Mouse (Mus musculus) kidney, adult 11 months (tissue): Measurements from ENCODE around the gene Gm28048.

Source experiments
- DNase-seq: peaks from one replicate; pipeline ENCODE4 v3.0.0; 2022

Gene Gm28048

GRCm38 (mm10) chr11:22989786-22990185 is 7.9 kb upstream of the Gm28048 start:
- no peak for DNase-seq

GRCm38 (mm10) chr11:22987357-22987756 is 5.5 kb upstream of the Gm28048 start:
- no peak for DNase-seq

- no peak for DNase-seq
Measured at GRCm38 (mm10) chr11:22985510-22985909, 3.6 kb upstream of the Gm28048 start.

DNA sequence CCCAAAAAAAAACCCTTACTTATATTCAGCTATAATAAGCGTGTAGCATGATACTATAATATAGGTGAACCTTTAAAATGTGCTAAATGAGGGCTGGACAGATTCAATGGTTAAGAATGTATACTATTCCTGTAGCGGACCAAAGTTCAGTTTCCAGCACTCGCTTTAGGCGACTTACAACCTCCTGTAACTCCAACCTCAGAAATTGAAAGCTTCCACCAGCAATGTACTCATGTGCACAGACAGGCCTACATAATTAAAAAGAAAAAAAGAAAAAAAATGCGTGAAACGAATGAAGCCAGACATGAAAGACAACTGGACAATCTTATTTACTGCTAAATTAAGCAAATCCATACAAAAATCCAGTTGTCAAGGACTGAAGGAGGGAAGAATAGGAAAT is 956 bp upstream of the Gm28048 start:
- DNase-seq: no peak

GRCm38 (mm10) chr11:22981543-22981950 is 343 bp downstream of the Gm28048 start:
- DNase-seq: no peak

GRCm38 (mm10) chr11:22981041-22981440 is 849 bp downstream of the Gm28048 start:
- DNase-seq: no peak

GRCm38 (mm10) chr11:22979221-22979620 is 2.7 kb downstream of the Gm28048 start:
- no peak for DNase-seq

- no peak for DNase-seq
Measured at GRCm38 (mm10) chr11:22978711-22979110, 3.2 kb downstream of the Gm28048 start.

GRCm38 (mm10) chr11:22978215-22978614 is 3.7 kb downstream of the Gm28048 start:
- no peak for DNase-seq

- no peak for DNase-seq
Measured at GRCm38 (mm10) chr11:22973599-22973998, 8.3 kb downstream of the Gm28048 start.

- peak; percentile 85 for DNase-seq
Measured at GRCm38 (mm10) chr11:22972746-22973526, 9.0 kb downstream of the Gm28048 start.

DNA sequence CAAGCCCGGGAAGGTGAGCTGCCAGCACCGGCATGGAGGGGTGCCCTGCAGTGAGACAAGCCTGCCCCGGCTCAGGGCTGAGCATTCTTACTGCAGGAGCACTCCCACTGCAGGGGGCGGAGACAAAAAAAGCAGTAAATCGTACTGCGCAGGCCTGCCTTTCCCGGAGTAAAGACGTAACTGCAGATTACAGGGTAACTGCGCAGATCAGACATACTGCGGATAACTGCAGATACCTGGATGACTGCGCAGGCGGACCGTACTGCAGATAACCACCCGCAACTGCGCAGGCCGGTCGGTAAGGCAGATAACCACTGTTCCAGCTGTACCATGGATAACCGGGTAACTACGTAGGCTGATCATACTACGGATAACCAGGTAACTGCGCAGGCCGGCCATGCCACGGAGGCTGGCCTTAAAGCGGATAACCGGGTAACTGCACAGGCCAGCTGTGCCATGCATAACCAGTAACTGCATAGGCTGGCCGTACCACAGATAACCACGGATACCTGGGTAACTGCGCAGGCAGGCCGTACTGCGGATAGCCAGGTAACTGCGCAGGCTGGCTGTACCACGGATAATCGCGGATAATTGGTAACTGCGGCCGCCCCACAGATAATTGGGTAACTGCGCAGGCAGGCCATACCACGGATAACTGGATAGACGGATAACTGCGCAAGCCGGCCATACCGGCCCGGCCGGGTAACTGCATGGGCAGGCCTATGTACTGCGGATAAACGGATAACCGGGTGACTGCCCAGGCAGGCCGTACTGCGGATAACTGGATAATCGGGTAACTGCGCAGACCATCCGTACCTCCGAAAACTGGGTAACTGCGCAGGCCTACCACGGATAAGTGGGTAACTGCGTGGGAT is 9.8 kb downstream of the Gm28048 start, which contains the start of gene Zrsr1:
Gene Zrsr1 (plus strand): TSS at position 171 of the 875 bp plus-strand sequence.
- DNase-seq: peak; percentile 85

DNA sequence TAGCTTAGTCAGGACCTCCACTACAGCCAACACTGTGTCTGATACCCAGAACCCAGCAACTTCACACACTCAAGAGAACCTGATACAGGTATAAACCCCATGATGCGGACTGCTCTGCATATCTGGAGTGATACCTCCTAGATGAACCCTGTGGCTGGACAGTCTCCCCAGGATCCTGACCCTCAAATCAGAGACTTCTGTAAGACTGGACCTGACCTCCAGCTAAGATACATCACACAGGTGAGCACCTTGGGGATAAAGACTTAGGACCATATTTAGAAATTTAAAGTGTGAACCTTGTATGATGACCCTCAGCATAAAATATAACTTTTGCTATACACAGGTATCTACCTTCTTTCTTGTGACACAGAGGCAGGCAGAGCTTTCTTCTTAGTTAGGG is 11.3 kb downstream of the Gm28048 start:
- no peak for DNase-seq

GRCm38 (mm10) chr11:22969486-22969885 is 12.4 kb downstream of the Gm28048 start:
- DNase-seq: no peak

GRCm38 (mm10) chr11:22965503-22965902 is 16.4 kb downstream of the Gm28048 start:
- peak; percentile 3 for DNase-seq

GRCm38 (mm10) chr11:22964401-22964800 is 17.5 kb downstream of the Gm28048 start:
- DNase-seq: peak; percentile 2

- no peak for DNase-seq
Measured at GRCm38 (mm10) chr11:22962101-22962500, 19.8 kb downstream of the Gm28048 start.

- no peak for DNase-seq
Measured at GRCm38 (mm10) chr11:22957791-22958374, 24.0 kb downstream of the Gm28048 start.

DNA sequence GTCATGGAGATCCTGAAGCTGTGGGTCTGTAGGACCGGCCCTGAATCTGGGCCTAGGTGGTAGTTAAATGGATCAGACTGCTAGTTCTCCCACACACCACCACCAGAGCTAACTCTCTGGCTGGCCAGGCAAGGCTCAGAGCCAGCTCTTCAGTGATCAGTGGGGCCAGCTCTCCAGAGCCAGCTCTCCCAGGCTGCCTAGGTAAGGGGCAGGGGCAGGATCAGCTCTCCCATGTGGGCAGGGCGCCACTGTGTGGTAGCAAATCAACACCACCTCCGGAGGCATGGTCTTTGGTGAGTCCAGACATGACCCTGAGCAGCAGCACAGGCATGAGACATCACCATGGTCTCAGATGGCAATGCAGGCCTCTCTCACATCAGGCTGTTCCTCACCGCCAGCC is 25.1 kb downstream of the Gm28048 start:
- DNase-seq: peak; percentile 86

DNA sequence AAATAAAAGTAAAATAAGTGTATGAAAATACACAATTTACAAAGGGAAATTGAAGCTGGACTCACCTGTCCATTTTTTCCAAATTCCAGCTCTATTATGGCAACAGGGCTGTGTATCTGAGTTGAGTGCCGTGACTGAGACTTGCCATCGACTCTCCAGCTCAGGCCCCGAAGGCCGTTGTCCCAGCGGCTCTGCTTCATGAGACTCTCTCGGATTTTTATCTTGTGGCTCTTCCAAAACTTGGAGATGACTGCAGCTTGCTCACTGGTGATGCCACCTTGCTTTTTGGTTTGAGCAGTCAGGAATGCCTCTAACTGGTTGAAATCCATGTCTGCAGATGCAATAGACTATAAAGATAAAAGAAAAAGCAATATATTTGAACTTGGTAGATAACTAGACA is 25.5 kb downstream of the Gm28048 start:
- DNase-seq: no peak

DNA sequence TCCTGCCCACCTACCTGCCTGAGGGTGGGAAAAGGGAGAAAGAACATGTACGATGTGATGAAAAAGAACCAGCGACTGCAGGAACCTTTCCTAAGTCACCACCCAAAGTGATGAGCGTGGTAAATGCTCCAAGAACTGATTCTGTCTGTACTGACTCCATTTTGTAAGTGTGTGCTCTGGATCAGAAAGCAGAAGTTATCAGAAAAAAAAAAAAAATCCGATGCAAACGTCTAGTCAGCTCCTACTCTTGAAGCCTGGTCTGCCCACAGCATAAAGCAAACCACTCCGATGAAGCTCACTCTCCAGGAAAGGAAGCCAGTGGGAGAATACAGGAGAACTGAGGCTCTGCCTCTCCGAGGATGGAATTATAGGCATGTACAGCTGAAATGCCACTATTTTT is 29.2 kb downstream of the Gm28048 start:
- DNase-seq: no peak

- no peak for DNase-seq
Measured at GRCm38 (mm10) chr11:22950131-22950530, 31.8 kb downstream of the Gm28048 start.

GRCm38 (mm10) chr11:22949101-22949500 is 32.8 kb downstream of the Gm28048 start:
- no peak for DNase-seq

GRCm38 (mm10) chr11:22938983-22939382 is 42.9 kb downstream of the Gm28048 start:
- no peak for DNase-seq
